Mouse (Mus musculus): Measurements from ENCODE around the gene Klf16.

- TF ChIP-seq GATA1 (IDR thresholded peaks at IDR 0.05; ENCODE audit: borderline replicate concordance, low read length) (no peak), FLI1 (IDR thresholded peaks at IDR 0.05; ENCODE audit: low read length) (no peak)
These were observed 43.9 kb upstream of the Klf16 start for GRCm38 (mm10) chr10:80620796-80621689.

Measured in megakaryocyte, embryonic 14.5 days (primary cell).